Mouse (Mus musculus) fat pad, adult 2 months (tissue): Measurements from ENCODE around the gene Gm20425.

Experiments
- DNase-seq: peaks from one replicate; pipeline ENCODE4 v3.0.0-alpha.2; 2011; ENCODE audit warnings: low read depth, low spot score; ENCODE audit errors: extremely low read depth

The Gm20425 gene

DNA sequence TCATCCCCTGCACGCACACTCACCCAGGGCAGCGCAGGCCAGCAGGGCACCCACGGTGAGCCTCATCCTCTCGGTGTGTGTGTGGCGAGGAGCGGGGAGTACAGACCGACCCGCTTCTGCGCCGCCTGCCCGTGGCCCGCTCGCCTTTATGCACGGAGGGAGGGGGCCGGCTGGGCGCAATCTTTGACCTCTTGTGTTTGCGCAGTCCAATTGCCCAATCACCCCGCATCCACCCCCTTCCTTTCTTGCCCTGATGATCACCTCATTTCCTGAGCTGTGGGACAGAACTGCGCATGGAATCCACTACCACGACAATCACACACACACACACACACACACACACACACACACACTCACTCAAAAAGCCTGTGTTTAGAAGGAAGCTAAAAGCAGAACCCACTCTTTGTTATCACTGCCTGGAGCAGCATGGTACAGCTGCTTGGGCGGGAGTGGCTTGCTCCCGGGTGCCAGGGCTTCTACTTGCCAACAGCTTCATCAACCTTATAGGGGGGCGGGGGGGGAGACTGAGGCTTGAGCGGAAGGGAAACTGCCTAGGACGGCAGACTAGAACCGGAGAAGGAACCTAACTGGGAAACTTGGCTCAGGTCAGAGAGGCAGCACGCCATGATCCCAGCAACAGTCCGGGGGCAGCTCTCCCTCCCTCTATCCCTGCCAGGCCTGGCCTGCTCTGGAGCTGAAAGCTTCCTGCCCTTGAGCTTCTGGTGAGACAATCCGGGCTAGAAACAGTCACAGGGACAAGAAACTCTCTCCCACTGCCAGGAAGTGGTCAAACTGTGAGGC, at the start of gene Gm20425, which contains the start of gene Trf:
Gene Gm20425 (minus strand): TSS at position 157 of the 801 bp plus-strand sequence.
Gene Trf (minus strand): TSS at position 294 of the 801 bp plus-strand sequence.
- DNase-seq, result no peak

GRCm38 (mm10) chr9:103276876-103277275, 46.8 kb upstream of the Gm20425 start:
- no peak for DNase-seq

GRCm38 (mm10) chr9:103275676-103276075, 45.6 kb upstream of the Gm20425 start:
- DNase-seq, result no peak

DNA sequence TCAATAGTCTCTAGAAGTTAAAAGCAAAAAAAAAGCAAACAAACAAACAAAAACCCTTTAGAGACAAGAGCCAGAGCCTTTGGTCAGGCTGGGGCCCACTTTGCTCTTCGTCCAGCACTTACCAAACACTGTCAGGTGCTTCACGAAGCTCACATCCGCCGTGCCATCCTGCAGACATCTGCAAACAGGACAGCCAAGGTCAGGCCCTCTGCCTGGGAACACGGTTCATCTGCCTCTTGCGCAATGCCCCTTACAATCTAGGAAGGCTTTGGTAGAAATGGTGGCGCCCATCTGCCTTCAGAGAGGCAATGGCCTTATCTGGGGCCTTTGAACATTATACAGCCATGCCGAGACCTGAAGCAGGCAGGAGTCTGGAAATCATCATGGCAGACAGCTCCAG, 44.7 kb upstream of the Gm20425 start:
- no peak for DNase-seq

- no peak for DNase-seq
These were observed 41.0 kb upstream of the Gm20425 start for GRCm38 (mm10) chr9:103271104-103271503.

GRCm38 (mm10) chr9:103265778-103266177, 35.7 kb upstream of the Gm20425 start:
- no peak for DNase-seq

- DNase-seq, result no peak
These were observed 22.8 kb upstream of the Gm20425 start for GRCm38 (mm10) chr9:103252906-103253305.

- DNase-seq, result no peak
These were observed 18.5 kb upstream of the Gm20425 start for GRCm38 (mm10) chr9:103248618-103249017.

DNA sequence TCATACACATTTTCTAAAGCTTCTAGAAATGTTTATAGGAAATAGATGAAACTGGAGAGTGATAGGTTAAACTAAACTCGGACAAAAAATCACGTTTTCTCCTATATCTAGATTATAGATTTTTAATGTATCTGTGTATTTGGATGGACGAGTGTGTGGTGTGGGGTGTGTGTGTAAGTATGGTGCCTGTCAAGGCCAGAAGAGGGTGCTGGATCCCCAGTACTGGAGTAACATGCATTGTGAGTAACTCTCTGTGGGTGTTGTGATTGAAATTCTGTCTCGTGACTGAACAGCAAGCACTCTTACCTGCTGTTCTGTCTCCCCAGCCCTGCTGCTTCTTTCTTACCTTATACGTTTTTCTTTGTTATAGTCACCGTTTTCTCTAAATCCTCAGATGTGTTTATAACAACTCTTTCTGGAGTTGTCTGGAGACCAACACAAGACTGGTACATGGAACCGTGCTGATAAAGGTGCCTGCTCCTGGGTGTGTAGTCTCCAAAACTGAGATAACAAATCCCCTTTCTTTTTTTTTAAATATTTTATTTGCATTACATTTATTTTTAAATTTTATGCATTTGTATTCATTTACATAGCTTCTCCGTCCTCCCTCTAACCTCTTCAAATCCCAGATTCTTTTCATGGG, 16.5 kb upstream of the Gm20425 start:
- DNase-seq, result no peak

GRCm38 (mm10) chr9:103243640-103244039, 13.5 kb upstream of the Gm20425 start:
- DNase-seq, result no peak

DNA sequence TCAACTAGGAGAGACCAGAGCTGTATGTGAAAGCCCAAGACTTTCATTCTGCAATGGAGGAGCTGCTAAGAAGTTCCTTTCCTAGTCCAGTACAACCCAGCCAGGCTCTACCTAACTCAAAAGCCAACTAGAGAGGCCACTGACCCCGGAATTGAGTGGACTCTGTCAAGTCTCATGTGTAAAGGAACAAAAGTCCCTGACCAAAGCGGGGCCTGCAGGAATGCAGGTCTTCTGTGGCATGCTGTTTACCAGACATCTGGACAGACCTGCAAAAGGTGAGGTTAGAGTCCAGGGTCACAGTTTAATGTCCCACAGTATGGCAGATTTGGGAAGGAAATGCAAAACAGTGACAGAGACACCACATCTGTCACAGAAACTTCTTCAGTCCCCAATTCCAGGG, 11.1 kb upstream of the Gm20425 start:
- DNase-seq, result no peak

- DNase-seq, result no peak
These were observed 9.4 kb upstream of the Gm20425 start for GRCm38 (mm10) chr9:103239471-103239870.

DNA sequence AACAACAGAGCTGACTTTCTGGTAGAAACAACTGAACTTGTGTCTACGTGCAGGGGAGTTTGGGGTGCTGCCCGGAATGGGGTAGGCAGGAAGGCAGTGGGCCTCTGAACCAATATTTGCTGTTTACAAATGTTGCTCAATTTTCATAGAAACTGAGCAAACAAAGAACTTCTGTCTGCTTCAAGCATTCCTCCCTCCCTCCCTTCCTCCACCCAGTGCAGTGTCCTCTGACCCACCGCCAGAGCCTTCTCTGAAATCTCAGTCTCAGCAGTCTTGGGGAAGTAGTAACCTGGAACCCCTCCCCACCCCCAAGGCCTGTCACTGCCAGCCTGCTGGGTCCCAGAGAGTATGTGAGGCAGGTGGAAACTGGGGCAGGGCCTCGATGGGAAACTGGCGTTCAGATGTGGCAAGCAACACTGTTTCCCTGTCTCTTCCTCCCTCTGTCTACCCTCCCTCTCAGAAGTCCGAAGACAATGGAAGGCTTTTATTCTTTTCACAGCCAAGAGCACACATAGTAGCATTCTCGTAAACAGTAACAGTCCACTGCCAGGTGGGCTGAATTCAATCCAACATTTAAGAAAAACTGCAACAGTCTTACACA, 4.6 kb upstream of the Gm20425 start:
- no peak for DNase-seq

GRCm38 (mm10) chr9:103234059-103234458, 4.0 kb upstream of the Gm20425 start:
- DNase-seq, result no peak

- no peak for DNase-seq
These were observed 2.9 kb upstream of the Gm20425 start for GRCm38 (mm10) chr9:103233006-103233395.

DNA sequence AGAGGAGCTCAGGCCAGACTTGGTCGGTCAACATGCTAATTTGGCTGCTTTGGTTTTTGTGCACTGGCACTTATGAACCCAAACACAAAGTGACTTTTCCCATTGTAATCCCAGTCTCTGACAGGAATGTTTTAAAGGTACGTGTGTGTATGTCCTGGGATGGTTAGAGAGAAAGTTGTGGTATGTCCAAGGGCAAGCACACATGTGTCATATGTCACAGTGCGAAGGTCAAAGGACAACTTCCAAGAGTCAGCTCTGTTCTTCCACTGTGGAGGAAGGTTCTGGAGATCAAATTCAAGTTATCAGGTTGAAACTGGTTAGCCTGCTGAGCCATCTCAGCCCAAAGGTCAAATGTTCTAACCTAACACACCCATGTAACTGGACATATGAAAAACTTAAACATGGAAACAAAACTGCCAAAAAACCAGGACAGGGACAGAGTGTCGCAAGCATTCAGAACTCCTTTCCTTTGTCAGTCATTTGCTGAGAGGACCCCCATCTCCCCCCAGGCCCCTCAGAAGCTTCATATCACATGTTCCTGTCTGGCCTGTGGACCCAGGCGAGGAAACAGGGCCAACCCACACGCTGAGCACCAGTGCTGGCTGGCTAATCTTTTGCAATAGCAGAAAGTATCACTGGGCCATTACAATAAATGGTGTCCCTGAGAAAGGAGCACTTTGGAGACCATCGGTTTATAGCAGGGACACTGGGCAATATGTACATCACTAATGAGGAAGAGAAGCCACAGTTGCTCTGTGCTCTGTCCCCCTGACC, 2.3 kb upstream of the Gm20425 start:
- no peak for DNase-seq

DNA sequence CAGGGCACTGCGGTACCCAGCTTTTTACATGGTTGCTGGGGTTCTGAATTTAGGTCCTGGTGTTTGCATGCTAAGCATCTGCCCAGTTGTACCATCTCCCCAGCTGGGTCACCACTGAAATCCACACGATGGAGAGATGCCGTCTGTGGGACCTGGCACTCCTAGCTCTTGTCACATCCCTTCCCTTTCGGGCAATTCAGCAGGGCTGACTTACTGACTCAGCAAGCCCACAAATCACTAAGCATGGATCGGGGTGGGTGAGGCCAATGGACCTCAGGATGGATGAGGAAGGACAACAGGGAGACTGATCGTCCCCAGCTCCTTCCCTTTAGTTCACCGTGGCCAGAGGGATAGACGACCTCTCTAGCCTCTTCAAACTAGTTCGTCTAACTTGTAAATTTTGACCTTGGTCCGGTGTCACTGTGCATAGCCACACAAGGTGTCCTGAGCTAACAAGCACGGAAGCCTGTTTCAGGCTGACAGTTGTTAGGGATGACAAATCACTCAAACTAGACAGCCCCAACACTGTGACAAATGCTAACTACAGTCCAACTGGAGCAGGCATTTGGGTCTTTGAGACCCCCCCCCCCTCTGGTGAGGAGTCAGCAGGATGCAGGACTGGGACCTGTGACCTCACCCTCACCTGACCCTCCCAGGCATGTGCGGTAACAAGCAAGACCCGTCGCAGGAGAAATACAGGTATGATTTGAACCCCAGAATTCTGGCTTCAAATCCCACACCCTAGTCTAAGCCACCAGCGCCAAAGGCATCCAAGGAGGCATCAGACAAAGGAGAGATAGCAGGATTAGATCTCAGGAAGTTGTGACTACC, 855 bp downstream of the Gm20425 start:
- no peak for DNase-seq

DNA sequence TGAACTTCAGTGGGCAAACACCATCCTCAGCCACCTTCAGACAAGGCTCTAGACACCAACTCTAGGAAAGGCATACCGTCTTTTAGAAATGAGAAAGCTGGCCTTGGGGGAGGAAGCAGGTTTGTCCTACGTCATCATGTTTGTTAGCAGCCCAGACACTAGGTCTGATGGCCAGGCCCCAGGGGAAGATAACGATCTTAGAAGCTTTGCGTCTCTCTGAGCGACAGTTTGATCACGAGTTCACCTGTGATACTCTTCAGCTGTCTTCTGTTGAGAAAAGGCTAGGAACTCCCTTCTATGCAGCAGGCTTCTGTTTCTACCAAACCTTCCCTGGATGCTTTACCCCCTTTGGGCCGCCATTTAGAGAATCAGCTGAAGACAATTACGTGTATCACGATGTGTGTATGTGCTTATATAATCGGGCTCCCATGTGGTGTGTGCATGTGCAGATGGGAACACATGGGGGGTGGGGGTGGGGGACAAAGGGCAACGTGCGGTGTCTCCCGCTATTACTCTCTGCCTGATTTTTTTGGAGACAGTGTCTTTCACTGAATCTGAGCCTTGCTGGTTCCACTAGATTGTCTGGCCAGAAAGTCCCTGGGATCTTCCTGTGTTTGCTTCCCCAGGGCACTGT, 1.6 kb downstream of the Gm20425 start:
- DNase-seq, result no peak

- no peak for DNase-seq
These were observed 2.3 kb downstream of the Gm20425 start for GRCm38 (mm10) chr9:103227760-103228159.

DNA sequence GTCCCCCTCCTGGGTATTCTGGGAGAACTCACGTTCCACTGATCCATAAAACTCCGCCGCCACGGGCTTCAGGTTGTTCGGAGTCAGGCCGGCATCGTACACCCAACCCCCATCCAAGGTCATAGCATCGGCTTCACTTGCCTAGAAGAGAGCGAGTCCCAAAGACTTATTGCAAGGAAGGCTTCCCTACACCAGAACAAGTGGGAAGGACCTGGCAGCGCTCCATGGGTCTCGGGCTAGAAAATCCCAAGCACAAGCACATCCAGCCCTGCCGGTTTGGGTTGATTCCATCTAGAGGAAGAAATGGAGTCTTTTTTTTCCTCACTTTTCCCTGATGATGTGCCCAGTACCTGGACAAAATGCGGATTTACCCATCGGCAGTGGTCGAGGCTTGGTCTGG, 3.3 kb downstream of the Gm20425 start:
- no peak for DNase-seq
